Mouse (Mus musculus) E14TG2a.4 (cell line): ENCODE results near the gene Gad1.

Source experiments
- H3K27me3 ChIP-seq: 2 replicates; pipeline ENCODE4 v1.6.1; 2014; ENCODE audit warnings: low read length, control low read depth; ENCODE audit not compliant: insufficient read depth
- H3K36me3 ChIP-seq: 2 replicates; pipeline ENCODE4 v1.6.1; 2014; ENCODE audit warnings: low read length, control low read depth; ENCODE audit not compliant: insufficient read depth
- H3K4me1 ChIP-seq: replicated peaks from 2 replicates; pipeline ENCODE4 v1.6.1; 2014; ENCODE audit warnings: low read depth, low read length, control low read depth
- H3K4me3 ChIP-seq: replicated peaks from 2 replicates; pipeline ENCODE4 v1.5.1; 2014; ENCODE audit warnings: mild to moderate bottlenecking, low read length
- H3K9me3 ChIP-seq: 2 replicates; pipeline ENCODE4 v1.6.1; 2014; ENCODE audit warnings: low read length, control low read depth
- CTCF ChIP-seq: conservative IDR thresholded peaks from 2 replicates; pipeline ENCODE4 v1.5.1; 2014; ENCODE audit warnings: low read length
- NANOG ChIP-seq: IDR thresholded peaks from 2 replicates; pipeline ENCODE4 v1.6.1; 2014; ENCODE audit warnings: borderline replicate concordance, low read length, mixed read lengths
- POU5F1 ChIP-seq: IDR thresholded peaks from 2 replicates; pipeline ENCODE4 v1.6.1; 2014; ENCODE audit warnings: low read length, borderline replicate concordance

Gene Gad1

DNA sequence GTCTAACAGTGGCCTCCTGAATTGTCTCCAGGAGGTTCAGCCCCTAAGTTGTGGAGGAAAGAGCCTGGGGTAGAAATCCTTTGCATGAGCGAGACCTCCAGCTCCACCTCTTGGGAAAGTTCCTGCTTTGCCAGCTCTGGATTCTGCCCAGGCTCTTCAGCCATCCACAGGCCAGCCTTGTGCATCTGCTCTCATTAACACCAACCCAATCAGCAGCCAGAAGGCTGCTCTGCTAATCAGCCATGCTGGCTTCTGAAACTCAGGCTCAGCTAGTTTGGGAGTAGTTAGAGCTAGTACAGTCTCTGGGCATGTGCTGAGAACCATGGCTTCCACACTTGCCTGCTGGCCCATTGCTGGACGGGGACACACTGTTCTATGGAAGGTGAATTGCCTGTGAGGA lies 43.0 kb downstream of the Gad1 start:
- H3K9me3 ChIP-seq, result no peaks in the 10 kb centered on the region
- no peak for TF ChIP-seq POU5F1
- TF ChIP-seq CTCF, result no peak
- no peak for TF ChIP-seq NANOG

DNA sequence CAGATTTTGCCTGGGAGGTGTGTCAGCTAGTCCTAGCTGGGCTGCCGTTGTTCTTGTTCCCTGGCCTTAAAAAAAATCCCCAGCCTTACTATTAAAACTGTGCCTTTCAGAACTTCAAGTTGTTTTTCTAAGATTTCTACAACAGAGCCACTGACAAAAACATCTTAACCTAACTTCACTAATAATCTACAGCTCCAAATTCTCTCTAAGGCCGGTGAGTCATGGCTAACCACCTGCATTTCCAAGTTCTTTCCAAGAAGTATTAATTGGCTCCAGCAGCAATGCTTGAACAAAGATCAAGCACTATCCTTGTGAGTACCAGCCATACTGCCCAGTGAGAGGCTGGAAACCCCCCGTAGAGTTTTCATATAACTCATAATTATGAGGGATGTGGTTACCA lies 56.9 kb downstream of the Gad1 start:
- H3K4me3 ChIP-seq, result no peak overlapping the region
- TF ChIP-seq POU5F1, result no peak
- no peak for TF ChIP-seq CTCF
- TF ChIP-seq NANOG, result no peak

More for the DNA sequence above, 43.0 kb downstream of the Gad1 start:
- Histone ChIP-seq H3K36me3 (peaks cover 93% of the 10 kb centered on the region), H3K4me3 (no peak overlapping the region), H3K27me3 (no peaks in the 10 kb centered on the region), H3K4me1 (0 out of 2 replicates have a peak, but pooled peaks cover 7% of the 10 kb centered on the region)

DNA sequence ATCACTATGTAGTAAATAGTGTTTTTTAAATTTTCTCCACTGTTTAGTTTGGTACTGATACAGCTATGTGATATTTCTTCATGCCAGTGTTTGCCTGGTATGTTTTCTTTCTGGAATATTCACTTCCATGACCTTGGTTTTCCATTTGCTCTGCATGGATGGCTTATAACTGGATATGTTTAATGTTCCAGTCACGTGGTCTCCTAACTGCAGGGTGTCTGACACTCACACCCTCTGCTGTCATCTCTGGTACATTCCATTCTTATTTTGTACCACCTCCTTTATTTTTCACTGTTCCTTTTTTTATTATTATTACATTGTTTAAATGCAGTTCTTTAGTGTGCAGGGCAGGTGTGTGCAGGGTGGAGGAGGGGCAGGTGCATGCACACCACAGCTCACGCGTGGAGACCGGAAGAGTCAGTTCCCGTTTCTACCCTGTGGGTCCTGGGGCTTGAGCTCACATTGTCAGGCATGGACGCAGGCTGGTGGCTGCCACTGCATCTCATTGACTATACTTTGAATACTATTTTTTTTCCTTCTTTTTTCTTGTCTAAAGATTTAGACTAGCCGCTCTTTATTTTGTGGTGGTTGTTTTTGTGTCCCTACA lies 62.0 kb downstream of the Gad1 start:
- H3K27me3 ChIP-seq, result no peaks in the 10 kb centered on the region
- H3K4me3 ChIP-seq, result no peak overlapping the region
- H3K4me1 ChIP-seq, result peaks cover 31% of the 10 kb centered on the region
- no peak for TF ChIP-seq CTCF
- TF ChIP-seq POU5F1, result no peak
- no peak for TF ChIP-seq NANOG
- no peaks in the 10 kb centered on the region; the same call in 1 of the 2 replicates for H3K9me3 ChIP-seq
- H3K36me3 ChIP-seq, result no peaks in the 10 kb centered on the region

More for the DNA sequence above, 56.9 kb downstream of the Gad1 start:
- peaks cover 11% of the 10 kb centered on the region for H3K9me3 ChIP-seq
- no peaks in the 10 kb centered on the region for H3K4me1 ChIP-seq
- H3K27me3 ChIP-seq, result no peaks in the 10 kb centered on the region
- H3K36me3 ChIP-seq, result no peaks in the 10 kb centered on the region

DNA sequence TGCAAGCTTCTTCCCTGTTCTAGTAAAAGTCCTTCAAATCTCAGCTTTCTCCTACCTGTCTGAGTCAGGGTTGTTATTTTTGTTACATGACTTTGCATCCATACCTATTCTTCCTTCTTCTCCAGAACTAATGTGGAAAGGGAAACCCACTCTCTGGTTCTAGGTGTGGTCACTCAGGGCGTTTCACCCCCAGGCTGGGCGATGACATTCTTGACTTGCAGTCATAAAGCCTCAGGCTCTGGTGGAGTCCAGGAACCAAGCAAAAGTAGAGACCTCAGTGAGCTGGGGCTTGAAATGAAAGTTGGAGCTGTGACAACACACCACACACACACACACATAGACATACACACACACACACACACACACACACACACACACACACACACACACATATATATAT lies 63.2 kb downstream of the Gad1 start:
- TF ChIP-seq POU5F1 (no peak), CTCF (no peak), NANOG (no peak)
- Histone ChIP-seq H3K4me1 (peaks cover 43% of the 10 kb centered on the region), H3K36me3 (no peaks in the 10 kb centered on the region), H3K27me3 (no peaks in the 10 kb centered on the region), H3K9me3 (no peaks in the 10 kb centered on the region; the same call in 1 of the 2 replicates), H3K4me3 (no peak overlapping the region)

DNA sequence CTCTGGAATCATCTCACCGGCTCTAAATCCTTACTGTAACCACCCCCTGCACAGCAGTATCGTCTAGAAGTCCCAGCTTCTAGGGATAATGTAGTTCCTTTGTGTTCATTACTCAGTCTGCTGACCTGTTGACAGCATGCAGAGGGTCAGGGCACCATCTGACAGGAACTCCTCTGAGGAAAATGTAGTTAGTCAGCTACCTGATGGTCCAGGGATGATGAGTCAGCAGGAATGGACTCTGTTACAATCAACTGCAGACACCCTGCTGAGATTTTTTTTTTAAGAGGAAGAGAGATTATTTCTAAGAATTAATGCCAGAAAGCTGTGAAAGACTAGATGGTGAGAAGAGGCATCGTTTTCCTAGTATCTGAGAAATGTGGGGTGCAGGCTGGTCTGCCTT lies 63.7 kb downstream of the Gad1 start:
- no peaks in the 10 kb centered on the region for H3K36me3 ChIP-seq
- H3K4me3 ChIP-seq, result no peak overlapping the region
- TF ChIP-seq NANOG, result no peak
- TF ChIP-seq CTCF, result no peak
- TF ChIP-seq POU5F1, result no peak
- no peaks in the 10 kb centered on the region; the same call in 1 of the 2 replicates for H3K9me3 ChIP-seq
- no peaks in the 10 kb centered on the region for H3K27me3 ChIP-seq
- H3K4me1 ChIP-seq, result peaks cover 47% of the 10 kb centered on the region

DNA sequence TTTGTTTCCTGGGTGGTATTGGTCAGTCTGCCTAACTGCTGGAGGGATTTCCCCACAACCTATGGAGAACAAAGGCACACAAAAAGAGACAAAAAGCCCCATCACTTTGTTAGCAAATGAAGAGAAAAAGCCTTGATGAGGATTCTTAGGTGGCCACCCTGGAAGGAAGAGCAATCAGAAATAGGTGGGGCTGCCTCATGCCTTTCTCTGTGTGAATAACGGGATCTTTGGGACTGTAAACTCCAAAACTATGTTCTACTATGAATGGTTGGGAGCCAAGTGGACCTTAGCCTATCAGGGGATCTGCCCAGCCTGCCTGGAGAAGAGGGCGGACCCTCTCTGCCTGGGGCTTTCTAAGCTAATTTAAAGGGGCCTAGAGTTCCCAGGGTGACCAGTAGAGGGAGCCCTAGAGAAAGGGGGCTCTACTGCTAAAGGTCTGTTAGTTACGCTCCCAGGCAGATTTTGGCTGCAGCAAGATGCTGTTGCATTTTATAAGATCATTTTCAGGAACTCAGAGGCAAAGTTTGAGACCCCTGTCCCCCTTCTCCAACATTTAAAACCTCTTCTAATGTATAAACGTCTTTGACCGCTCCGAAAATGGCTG lies 66.5 kb downstream of the Gad1 start:
- Histone ChIP-seq H3K27me3 (no peaks in the 10 kb centered on the region; the same call in 1 of the 2 replicates), H3K9me3 (no peaks in the 10 kb centered on the region), H3K36me3 (no peaks in the 10 kb centered on the region), H3K4me1 (peaks cover 47% of the 10 kb centered on the region), H3K4me3 (0 out of 2 replicates have a peak overlapping the region, but pooled peaks have one; percentile 14)
- TF ChIP-seq NANOG, result peak; percentile 96
- TF ChIP-seq CTCF, result peak; percentile 96
- no peak for TF ChIP-seq POU5F1

DNA sequence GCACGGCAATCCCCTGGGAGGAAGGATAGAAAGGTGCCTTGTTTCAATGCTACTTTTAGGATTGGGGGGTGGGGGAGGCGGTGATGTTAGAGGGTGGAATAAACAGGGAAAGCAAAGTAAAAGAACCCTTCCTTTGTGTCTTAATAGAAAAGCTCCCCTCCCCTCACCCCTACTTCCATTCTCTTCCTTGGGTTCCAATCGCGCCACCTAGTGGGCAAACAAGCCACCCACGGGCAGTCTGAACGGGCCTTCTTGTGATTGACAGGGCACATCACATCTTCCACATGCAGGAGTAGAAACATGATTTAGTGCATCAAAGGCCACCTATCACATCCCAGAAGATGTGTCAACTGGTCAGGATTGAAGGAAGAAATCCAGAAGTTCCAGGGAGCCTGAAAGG lies 67.4 kb downstream of the Gad1 start:
- peaks cover 47% of the 10 kb centered on the region for H3K4me1 ChIP-seq
- peaks cover 2% of the 10 kb centered on the region; the same call in 1 of the 2 replicates for H3K27me3 ChIP-seq
- H3K4me3 ChIP-seq, result 0 out of 2 replicates have a peak overlapping the region, but pooled peaks have one; percentile 14
- no peaks in the 10 kb centered on the region for H3K9me3 ChIP-seq
- TF ChIP-seq NANOG, result no peak
- TF ChIP-seq CTCF, result peak; percentile 88
- no peak for TF ChIP-seq POU5F1
- H3K36me3 ChIP-seq, result no peaks in the 10 kb centered on the region

DNA sequence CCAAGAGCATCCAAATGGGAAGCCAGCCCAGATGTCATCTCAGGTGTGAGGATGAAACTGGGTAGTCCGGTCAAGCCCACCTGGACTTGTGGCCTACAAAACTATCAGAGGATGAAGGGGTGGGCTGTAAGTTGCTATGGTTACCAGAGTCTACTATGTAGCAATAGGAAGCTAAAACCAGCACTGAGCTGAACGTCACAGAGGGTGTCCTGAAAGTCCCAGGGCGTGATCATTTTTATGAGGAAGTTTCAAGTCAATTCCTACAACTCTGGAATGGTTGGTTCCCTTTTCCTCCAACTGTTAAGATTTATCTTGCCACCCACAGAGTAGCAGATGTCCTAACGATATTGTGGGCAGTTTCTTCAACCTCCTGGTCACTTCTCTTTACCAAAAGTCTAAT lies 69.4 kb downstream of the Gad1 start:
- Histone ChIP-seq H3K36me3 (no peaks in the 10 kb centered on the region), H3K9me3 (peaks cover 3% of the 10 kb centered on the region), H3K4me3 (no peak overlapping the region), H3K27me3 (peaks cover 6% of the 10 kb centered on the region; the same call in 1 of the 2 replicates), H3K4me1 (peaks cover 31% of the 10 kb centered on the region)
- TF ChIP-seq POU5F1 (no peak), CTCF (no peak), NANOG (no peak)

DNA sequence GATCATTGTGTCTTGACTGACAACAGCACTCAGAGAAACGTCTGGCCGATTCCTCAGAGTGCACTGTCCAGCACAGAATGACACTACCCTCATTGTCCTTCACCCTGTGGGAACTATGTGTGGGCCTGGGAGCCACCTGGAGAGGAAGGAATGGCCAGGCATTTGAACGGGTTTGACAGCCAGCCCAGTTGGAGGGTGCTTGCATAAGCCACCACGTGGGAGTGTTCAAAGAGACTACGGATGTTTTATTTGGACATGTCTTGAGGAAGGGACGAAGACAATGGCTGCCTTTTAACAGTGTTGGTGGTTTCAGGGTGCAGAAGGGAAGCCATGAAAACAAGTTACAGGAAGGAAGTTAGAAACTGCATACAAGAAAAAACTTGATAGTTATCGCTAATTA lies 72.9 kb downstream of the Gad1 start:
- Histone ChIP-seq H3K4me1 (peaks cover 34% of the 10 kb centered on the region), H3K27me3 (peaks cover 6% of the 10 kb centered on the region; the same call in 1 of the 2 replicates), H3K4me3 (no peak overlapping the region), H3K9me3 (peaks cover 6% of the 10 kb centered on the region), H3K36me3 (no peaks in the 10 kb centered on the region)
- TF ChIP-seq NANOG, result no peak
